Mouse (Mus musculus): ENCODE results near the gene Arl3. TPM values are rescaled to one million over a fixed set of nuclear protein-coding genes. Genes with fewer than 3 reads are reported as not detected.

Gene Arl3
- 81.4 TPM for polyA plus RNA-seq (2012; fragmentation: generic; extraction: Trizol)
- long read RNA-seq, experiment 1, transcript Arl3-201 (6 exons, 843 nt), result major isoform, 50 of 64 reads
- long read RNA-seq, experiment 1, partial matches to known transcripts, result 13 of 64 reads
- long read RNA-seq, experiment 1, other reads (novel, unspliced or antisense), result 1 of 64 reads
- long read RNA-seq, experiment 2, transcript Arl3-201 (6 exons, 843 nt), result major isoform, 8 of 8 reads
- long read RNA-seq, experiment 2, partial matches to known transcripts, result 0 of 8 reads
- long read RNA-seq, experiment 2, other reads (novel, unspliced or antisense), result 0 of 8 reads

GRCm38 (mm10) chr19:46572951-46573937 lies at the start of gene Arl3, which contains the start of gene Sfxn2:
Gene Arl3 (minus strand): TSS chr19:46573198.
Gene Sfxn2 (plus strand): TSS chr19:46573365.
- Histone ChIP-seq H3K4me3 (ENCODE audit: insufficient read depth, poor library complexity, severe bottlenecking) (peak within 1 kb of the TSS; percentile 72), H3K79me2 (ENCODE audit: control insufficient read depth, insufficient read depth) (peaks cover 12% of the 10 kb centered on the region), H3K36me3 (ENCODE audit: control insufficient read depth, insufficient read depth) (no peaks in the 10 kb centered on the region), H3K27me3 (ENCODE audit: control insufficient read depth, insufficient read depth, insufficient read length) (no peaks in the 10 kb centered on the region), H3ac (ENCODE audit: control insufficient read depth, insufficient read length, low read depth) (peak within 1 kb of the TSS; percentile 68), H3K79me3 (ENCODE audit: low read depth) (no peaks in the 10 kb centered on the region)
- TF ChIP-seq MYOG (IDR thresholded peaks at IDR 0.05; ENCODE audit: control insufficient read depth, extremely low read depth, insufficient read length) (no peak), FOSL1 (IDR thresholded peaks at IDR 0.05; ENCODE audit: insufficient read depth, low read length, poor library complexity, severe bottlenecking) (no peak), CTCF (IDR thresholded peaks at IDR 0.05; ENCODE audit: control insufficient read depth, insufficient read depth, insufficient read length) (no peak)

GRCm38 (mm10) chr19:46622659-46623193 lies 49.7 kb upstream of the Arl3 start:
- no peak for TF ChIP-seq CTCF (IDR thresholded peaks at IDR 0.05; ENCODE audit: control insufficient read depth, insufficient read depth, insufficient read length)
- TF ChIP-seq MAX (IDR thresholded peaks at IDR 0.05), result no peak
- TF ChIP-seq MYOG (IDR thresholded peaks at IDR 0.05; ENCODE audit: control insufficient read depth, extremely low read depth, insufficient read length), result no peak
- no peak for TF ChIP-seq MYOD1 (IDR thresholded peaks at IDR 0.05; ENCODE audit: control insufficient read depth, insufficient read length, low read depth)
- no peak for TF ChIP-seq CEBPB (IDR thresholded peaks at IDR 0.05; ENCODE audit: low read depth)
- no peak for TF ChIP-seq FOSL1 (IDR thresholded peaks at IDR 0.05; ENCODE audit: insufficient read depth, low read length, poor library complexity, severe bottlenecking)
- TF ChIP-seq USF1 (IDR thresholded peaks at IDR 0.05; ENCODE audit: low read depth), result no peak
- Histone ChIP-seq H3K27me3 (ENCODE audit: control insufficient read depth, insufficient read depth, insufficient read length) (no peaks in the 10 kb centered on the region), H3K79me2 (ENCODE audit: control insufficient read depth, insufficient read depth) (peaks cover 16% of the 10 kb centered on the region), H3K4me3 (ENCODE audit: insufficient read depth, poor library complexity, severe bottlenecking) (no peak overlapping the region), H3K36me3 (ENCODE audit: control insufficient read depth, insufficient read depth) (no peaks in the 10 kb centered on the region), H3K79me3 (ENCODE audit: low read depth) (peaks cover 1% of the 10 kb centered on the region), H3ac (ENCODE audit: control insufficient read depth, insufficient read length, low read depth) (no peak overlapping the region)

GRCm38 (mm10) chr19:46621236-46622183 lies 48.5 kb upstream of the Arl3 start:
- Histone ChIP-seq H3K4me3 (ENCODE audit: insufficient read depth, poor library complexity, severe bottlenecking) (no peak overlapping the region), H3K36me3 (ENCODE audit: control insufficient read depth, insufficient read depth) (no peaks in the 10 kb centered on the region), H3ac (ENCODE audit: control insufficient read depth, insufficient read length, low read depth) (no peak overlapping the region), H3K79me2 (ENCODE audit: control insufficient read depth, insufficient read depth) (peaks cover 16% of the 10 kb centered on the region), H3K27me3 (ENCODE audit: control insufficient read depth, insufficient read depth, insufficient read length) (no peaks in the 10 kb centered on the region), H3K79me3 (ENCODE audit: low read depth) (peaks cover 1% of the 10 kb centered on the region)
- TF ChIP-seq MYOD1 (IDR thresholded peaks at IDR 0.05; ENCODE audit: control insufficient read depth, insufficient read length, low read depth) (no peak), MYOG (IDR thresholded peaks at IDR 0.05; ENCODE audit: control insufficient read depth, extremely low read depth, insufficient read length) (no peak), MAX (IDR thresholded peaks at IDR 0.05) (no peak), FOSL1 (IDR thresholded peaks at IDR 0.05; ENCODE audit: insufficient read depth, low read length, poor library complexity, severe bottlenecking) (no peak), CEBPB (IDR thresholded peaks at IDR 0.05; ENCODE audit: low read depth) (no peak), USF1 (IDR thresholded peaks at IDR 0.05; ENCODE audit: low read depth) (no peak), CTCF (IDR thresholded peaks at IDR 0.05; ENCODE audit: control insufficient read depth, insufficient read depth, insufficient read length) (no peak)

GRCm38 (mm10) chr19:46620016-46620808 lies 47.2 kb upstream of the Arl3 start:
- no peaks in the 10 kb centered on the region for H3K27me3 ChIP-seq (ENCODE audit: control insufficient read depth, insufficient read depth, insufficient read length)
- H3K79me3 ChIP-seq (ENCODE audit: low read depth), result peaks cover 1% of the 10 kb centered on the region
- no peak overlapping the region for H3K4me3 ChIP-seq (ENCODE audit: insufficient read depth, poor library complexity, severe bottlenecking)
- peaks cover 16% of the 10 kb centered on the region for H3K79me2 ChIP-seq (ENCODE audit: control insufficient read depth, insufficient read depth)
- no peak overlapping the region for H3ac ChIP-seq (ENCODE audit: control insufficient read depth, insufficient read length, low read depth)
- TF ChIP-seq MYOG (IDR thresholded peaks at IDR 0.05; ENCODE audit: control insufficient read depth, extremely low read depth, insufficient read length), result no peak
- no peak for TF ChIP-seq FOSL1 (IDR thresholded peaks at IDR 0.05; ENCODE audit: insufficient read depth, low read length, poor library complexity, severe bottlenecking)
- no peak for TF ChIP-seq MYOD1 (IDR thresholded peaks at IDR 0.05; ENCODE audit: control insufficient read depth, insufficient read length, low read depth)
- no peak for TF ChIP-seq MAX (IDR thresholded peaks at IDR 0.05)
- TF ChIP-seq USF1 (IDR thresholded peaks at IDR 0.05; ENCODE audit: low read depth), result no peak
- no peak for TF ChIP-seq CTCF (IDR thresholded peaks at IDR 0.05; ENCODE audit: control insufficient read depth, insufficient read depth, insufficient read length)
- no peak for TF ChIP-seq CEBPB (IDR thresholded peaks at IDR 0.05; ENCODE audit: low read depth)
- peaks cover 6% of the 10 kb centered on the region for H3K36me3 ChIP-seq (ENCODE audit: control insufficient read depth, insufficient read depth)

All from C2C12 (cell line).